Mouse (Mus musculus): ENCODE data around the gene Elane.

GRCm38 (mm10) chr10:79931797-79932196, 45.8 kb downstream of the Elane start:
- TF ChIP-seq POLR2A (IDR thresholded peaks at IDR 0.05; ENCODE audit: extremely low read depth, insufficient read depth, low read length) (no peak), CTCF (IDR thresholded peaks at IDR 0.05; ENCODE audit: extremely low read depth, insufficient read depth, low read length) (no peak)
